Mouse (Mus musculus): ENCODE results near the gene Hpse. TPM values are rescaled to one million over a fixed set of nuclear protein-coding genes. Genes with fewer than 3 reads are reported as not detected.

The Hpse gene
- polyA plus RNA-seq, 1 experiment from 2014 or later, result 1.8 TPM

DNA sequence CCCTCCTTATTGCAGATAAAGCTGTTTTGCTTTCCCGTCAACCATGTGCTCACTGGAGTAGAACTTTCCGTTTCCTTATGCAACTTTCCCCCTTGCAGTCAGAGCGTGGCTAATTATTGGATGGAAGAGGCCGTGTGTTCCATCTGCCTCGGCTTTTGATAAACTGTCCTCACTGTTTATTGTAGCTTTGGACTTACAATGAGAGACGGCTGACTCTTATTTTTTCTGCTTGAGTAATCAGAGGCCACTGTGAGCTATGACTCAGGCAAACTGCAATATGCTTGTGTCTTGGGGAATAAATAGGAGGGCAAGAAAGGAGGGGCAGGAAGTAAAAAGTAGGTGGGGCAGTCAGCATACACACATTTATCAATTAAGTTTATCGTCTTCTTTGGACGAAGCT, 12.8 kb downstream of the Hpse start:
- Histone ChIP-seq H3K4me2 (ENCODE audit: low read depth, low read length) (no peak overlapping the region), H3K4me1 (ENCODE audit: control insufficient read depth, low read depth, low read length) (no peaks in the 10 kb centered on the region), H3K9me3 (replicated peaks; ENCODE audit: control insufficient read depth, low read length) (no peaks in the 10 kb centered on the region), H3K9ac (ENCODE audit: low read depth, low read length) (no peak overlapping the region), H3K4me3 (ENCODE audit: low read depth, low read length) (no peak overlapping the region), H3K36me3 (ENCODE audit: control insufficient read depth, insufficient read depth) (no peaks in the 10 kb centered on the region), H3K27ac (ENCODE audit: low read length) (no peak overlapping the region), H3K27me3 (ENCODE audit: control insufficient read depth, insufficient read depth, low read depth, low read length) (no peaks in the 10 kb centered on the region)
- ATAC-seq (ENCODE audit: low read depth), result no peak
- 62% methylated on average over 8 of the region's 8 CpGs for WGBS (ENCODE audit: insufficient replicate concordance)

DNA sequence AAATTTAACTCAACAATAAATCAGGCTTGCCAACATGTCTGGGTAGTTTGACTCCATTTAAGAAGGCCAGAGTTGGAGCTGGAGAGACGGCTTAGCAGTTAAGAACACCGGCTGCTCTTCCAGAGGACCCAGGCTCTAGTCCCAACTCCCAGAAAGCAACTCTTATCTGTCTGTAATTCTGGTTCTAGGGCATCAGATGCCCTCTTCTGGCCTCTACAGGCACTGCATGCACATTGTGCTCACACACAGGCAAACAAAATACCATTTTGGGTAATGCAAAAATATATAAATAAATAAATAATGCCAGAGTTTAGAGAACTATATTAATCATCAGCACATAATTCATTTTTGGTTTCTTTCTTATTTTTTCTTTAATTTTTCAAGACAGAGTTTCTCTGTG, 15.2 kb downstream of the Hpse start:
- WGBS (ENCODE audit: insufficient replicate concordance), result 80% methylated on average over 2 of the region's 2 CpGs
- Histone ChIP-seq H3K9ac (ENCODE audit: low read depth, low read length) (no peak overlapping the region), H3K4me2 (ENCODE audit: low read depth, low read length) (no peak overlapping the region), H3K36me3 (ENCODE audit: control insufficient read depth, insufficient read depth) (no peaks in the 10 kb centered on the region), H3K4me3 (ENCODE audit: low read depth, low read length) (no peak overlapping the region), H3K27ac (ENCODE audit: low read length) (no peak overlapping the region), H3K4me1 (ENCODE audit: control insufficient read depth, low read depth, low read length) (no peaks in the 10 kb centered on the region), H3K9me3 (replicated peaks; ENCODE audit: control insufficient read depth, low read length) (no peaks in the 10 kb centered on the region), H3K27me3 (ENCODE audit: control insufficient read depth, insufficient read depth, low read depth, low read length) (no peaks in the 10 kb centered on the region)
- ATAC-seq (ENCODE audit: low read depth), result no peak

DNA sequence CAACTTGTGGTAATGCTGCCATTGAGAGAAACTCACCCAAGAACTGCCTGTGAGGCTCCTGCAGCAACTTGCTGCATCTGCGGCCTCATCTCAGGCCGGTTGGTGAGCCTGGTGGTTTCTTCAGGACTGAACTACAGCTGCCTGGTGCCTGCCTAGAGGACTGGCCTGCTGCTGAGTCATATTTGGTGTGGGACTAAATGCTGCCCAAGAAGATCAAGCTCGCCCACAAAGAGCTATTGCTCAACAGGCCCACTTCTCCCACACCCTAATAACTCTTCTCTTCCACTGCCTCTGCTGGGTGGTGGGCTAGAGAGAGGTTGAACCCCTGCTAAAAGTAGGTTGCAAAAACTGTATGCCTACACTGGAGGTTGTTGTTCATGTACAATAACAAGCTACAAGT, 17.2 kb downstream of the Hpse start:
- no peaks in the 10 kb centered on the region for H3K4me1 ChIP-seq (ENCODE audit: control insufficient read depth, low read depth, low read length)
- no peaks in the 10 kb centered on the region for H3K27me3 ChIP-seq (ENCODE audit: control insufficient read depth, insufficient read depth, low read depth, low read length)
- no peak overlapping the region for H3K4me2 ChIP-seq (ENCODE audit: low read depth, low read length)
- no peak overlapping the region for H3K9ac ChIP-seq (ENCODE audit: low read depth, low read length)
- ATAC-seq (ENCODE audit: low read depth), result no peak
- H3K27ac ChIP-seq (ENCODE audit: low read length), result no peak overlapping the region
- no peaks in the 10 kb centered on the region for H3K36me3 ChIP-seq (ENCODE audit: control insufficient read depth, insufficient read depth)
- no peaks in the 10 kb centered on the region for H3K9me3 ChIP-seq (replicated peaks; ENCODE audit: control insufficient read depth, low read length)
- 60% methylated on average over 3 of the region's 3 CpGs for WGBS (ENCODE audit: insufficient replicate concordance)
- no peak overlapping the region for H3K4me3 ChIP-seq (ENCODE audit: low read depth, low read length)

DNA sequence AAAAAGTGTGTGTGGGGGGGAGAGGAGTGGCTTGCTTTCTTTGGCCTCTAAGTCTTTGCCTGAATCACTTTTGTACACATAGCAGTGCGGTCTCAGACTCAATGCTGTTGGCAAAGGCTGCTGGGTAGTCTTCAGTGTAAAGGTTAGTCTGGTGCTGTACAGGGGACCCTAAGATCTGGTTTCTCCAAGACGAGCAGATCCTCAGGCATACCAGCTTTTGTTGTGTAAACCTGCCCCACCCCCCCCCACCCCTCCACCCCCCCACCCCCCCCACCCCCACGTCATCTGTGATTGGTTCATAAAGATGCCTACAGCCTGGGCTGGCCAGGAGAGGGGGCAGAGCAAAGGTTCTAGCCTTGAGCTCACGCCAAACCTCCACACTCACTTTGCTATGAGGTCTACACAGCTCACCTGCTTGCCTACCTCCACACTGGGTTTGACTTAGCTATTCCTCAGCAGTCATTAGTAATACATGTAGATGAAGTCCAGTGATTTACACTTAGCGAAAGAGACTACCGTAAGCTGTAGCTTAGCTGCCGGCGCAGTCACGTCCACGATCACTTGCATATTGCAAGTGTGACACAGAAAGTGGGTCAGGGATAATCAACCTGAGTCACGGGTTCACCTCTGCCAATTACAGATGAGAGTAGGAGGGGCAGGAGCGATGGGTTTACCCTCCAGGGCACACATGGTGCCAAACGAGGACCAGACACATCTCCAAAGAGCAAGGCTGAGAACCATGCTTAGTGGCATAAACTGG, 18.5 kb downstream of the Hpse start:
- no peak overlapping the region for H3K4me2 ChIP-seq (ENCODE audit: low read depth, low read length)
- 71% methylated on average over 13 of the region's 13 CpGs for WGBS (ENCODE audit: insufficient replicate concordance)
- H3K27ac ChIP-seq (ENCODE audit: low read length), result no peak overlapping the region
- H3K4me3 ChIP-seq (ENCODE audit: low read depth, low read length), result no peak overlapping the region
- H3K9me3 ChIP-seq (replicated peaks; ENCODE audit: control insufficient read depth, low read length), result no peaks in the 10 kb centered on the region
- no peak overlapping the region for H3K9ac ChIP-seq (ENCODE audit: low read depth, low read length)
- ATAC-seq (ENCODE audit: low read depth), result no peak
- H3K27me3 ChIP-seq (ENCODE audit: control insufficient read depth, insufficient read depth, low read depth, low read length), result no peaks in the 10 kb centered on the region
- no peaks in the 10 kb centered on the region for H3K36me3 ChIP-seq (ENCODE audit: control insufficient read depth, insufficient read depth)
- H3K4me1 ChIP-seq (ENCODE audit: control insufficient read depth, low read depth, low read length), result no peaks in the 10 kb centered on the region

DNA sequence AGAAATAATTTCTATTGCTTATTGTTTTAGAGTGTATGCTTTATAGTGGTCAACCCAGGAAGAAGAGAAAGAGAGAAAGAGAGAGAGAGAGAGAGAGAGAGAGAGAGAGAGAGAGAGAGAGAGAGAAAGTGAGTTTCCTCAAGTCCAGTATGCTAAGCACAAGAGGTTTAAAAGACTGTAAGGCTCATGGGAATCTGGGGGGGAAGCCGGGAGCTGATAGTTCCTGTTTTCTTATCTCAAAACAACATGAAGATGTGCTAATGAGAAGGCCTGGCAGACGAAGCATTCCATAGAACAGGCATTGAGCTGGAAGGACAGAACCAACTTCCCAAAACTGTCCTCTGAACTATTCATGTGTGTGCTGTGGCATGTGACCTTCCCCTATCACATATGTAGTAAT, 21.6 kb downstream of the Hpse start:
- Histone ChIP-seq H3K27ac (ENCODE audit: low read length) (no peak overlapping the region), H3K36me3 (ENCODE audit: control insufficient read depth, insufficient read depth) (no peaks in the 10 kb centered on the region), H3K4me2 (ENCODE audit: low read depth, low read length) (no peak overlapping the region), H3K9me3 (replicated peaks; ENCODE audit: control insufficient read depth, low read length) (no peaks in the 10 kb centered on the region), H3K4me3 (ENCODE audit: low read depth, low read length) (no peak overlapping the region), H3K4me1 (ENCODE audit: control insufficient read depth, low read depth, low read length) (no peaks in the 10 kb centered on the region), H3K9ac (ENCODE audit: low read depth, low read length) (no peak overlapping the region), H3K27me3 (ENCODE audit: control insufficient read depth, insufficient read depth, low read depth, low read length) (no peaks in the 10 kb centered on the region)
- WGBS (ENCODE audit: insufficient replicate concordance), result 16% methylated on average over 2 of the region's 2 CpGs
- no peak for ATAC-seq (ENCODE audit: low read depth)

DNA sequence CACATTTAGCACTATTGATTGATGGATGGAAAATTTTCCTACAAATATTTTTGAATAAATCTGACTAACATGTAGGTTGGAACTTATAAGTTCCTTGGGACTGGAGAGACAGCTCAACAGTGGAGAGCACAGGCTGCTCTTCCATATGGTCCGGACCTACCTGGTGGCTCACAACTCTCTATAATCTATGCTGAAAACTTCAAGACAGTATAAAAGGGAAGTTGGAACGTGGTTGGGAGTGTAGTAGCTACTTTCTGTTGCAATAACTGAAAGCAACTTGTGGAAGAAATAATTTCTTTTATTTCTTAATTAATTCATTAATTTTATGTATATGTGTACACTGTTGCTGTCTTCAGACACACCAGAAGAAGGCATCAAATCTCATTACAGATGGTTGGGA, 22.1 kb downstream of the Hpse start:
- H3K9ac ChIP-seq (ENCODE audit: low read depth, low read length), result no peak overlapping the region
- H3K9me3 ChIP-seq (replicated peaks; ENCODE audit: control insufficient read depth, low read length), result no peaks in the 10 kb centered on the region
- H3K4me1 ChIP-seq (ENCODE audit: control insufficient read depth, low read depth, low read length), result no peaks in the 10 kb centered on the region
- H3K4me2 ChIP-seq (ENCODE audit: low read depth, low read length), result no peak overlapping the region
- WGBS (ENCODE audit: insufficient replicate concordance), result 39% methylated on average over 2 of the region's 2 CpGs
- no peaks in the 10 kb centered on the region for H3K27me3 ChIP-seq (ENCODE audit: control insufficient read depth, insufficient read depth, low read depth, low read length)
- no peak for ATAC-seq (ENCODE audit: low read depth)
- H3K27ac ChIP-seq (ENCODE audit: low read length), result no peak overlapping the region
- no peaks in the 10 kb centered on the region for H3K36me3 ChIP-seq (ENCODE audit: control insufficient read depth, insufficient read depth)
- H3K4me3 ChIP-seq (ENCODE audit: low read depth, low read length), result no peak overlapping the region

DNA sequence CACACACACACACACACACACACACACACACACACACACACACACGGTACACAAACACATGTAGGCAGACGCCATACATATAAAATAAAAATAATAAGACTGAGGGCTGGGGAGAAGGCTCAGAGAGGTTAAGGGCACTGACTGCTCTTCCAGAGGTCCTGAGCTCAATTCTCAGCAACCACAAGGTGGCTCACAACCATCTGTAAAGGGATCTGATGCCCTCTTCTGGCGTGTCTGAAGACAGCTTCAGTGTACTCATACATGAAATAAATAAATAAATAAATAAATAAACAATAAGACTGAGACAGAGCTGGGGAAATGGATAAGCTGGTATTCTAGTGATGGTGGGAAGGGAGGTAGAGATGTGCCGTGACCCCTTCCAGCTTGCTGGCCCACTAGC, 33.9 kb downstream of the Hpse start:
- Histone ChIP-seq H3K9ac (ENCODE audit: low read depth, low read length) (no peak overlapping the region), H3K36me3 (ENCODE audit: control insufficient read depth, insufficient read depth) (no peaks in the 10 kb centered on the region), H3K4me2 (ENCODE audit: low read depth, low read length) (no peak overlapping the region), H3K27ac (ENCODE audit: low read length) (no peak overlapping the region), H3K4me1 (ENCODE audit: control insufficient read depth, low read depth, low read length) (no peaks in the 10 kb centered on the region), H3K27me3 (ENCODE audit: control insufficient read depth, insufficient read depth, low read depth, low read length) (no peaks in the 10 kb centered on the region), H3K4me3 (ENCODE audit: low read depth, low read length) (no peak overlapping the region), H3K9me3 (replicated peaks; ENCODE audit: control insufficient read depth, low read length) (no peaks in the 10 kb centered on the region)
- no peak for ATAC-seq (ENCODE audit: low read depth)
- 63% methylated on average over 4 of the region's 4 CpGs for WGBS (ENCODE audit: insufficient replicate concordance)

DNA sequence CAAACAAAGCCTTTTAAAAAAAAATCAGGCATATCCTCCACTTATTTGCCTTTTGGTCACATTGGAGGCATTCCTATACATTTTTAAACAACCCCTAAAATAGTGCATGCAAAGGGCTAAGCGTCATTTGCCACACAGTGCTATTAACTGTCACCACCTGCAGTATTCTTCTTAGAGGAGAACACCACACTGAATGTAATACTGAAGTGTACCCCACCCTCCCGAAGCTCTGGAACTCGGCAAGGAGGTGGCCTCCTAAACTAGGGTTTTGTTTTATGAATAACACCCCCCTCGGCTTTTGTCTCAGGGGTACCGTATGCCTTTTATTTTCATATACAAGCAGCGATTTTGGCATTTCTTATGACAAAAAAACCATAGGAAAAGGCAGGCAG, 39.0 kb downstream of the Hpse start:
- ATAC-seq (ENCODE audit: low read depth), result no peak
- no peak overlapping the region for H3K4me2 ChIP-seq (ENCODE audit: low read depth, low read length)

DNA sequence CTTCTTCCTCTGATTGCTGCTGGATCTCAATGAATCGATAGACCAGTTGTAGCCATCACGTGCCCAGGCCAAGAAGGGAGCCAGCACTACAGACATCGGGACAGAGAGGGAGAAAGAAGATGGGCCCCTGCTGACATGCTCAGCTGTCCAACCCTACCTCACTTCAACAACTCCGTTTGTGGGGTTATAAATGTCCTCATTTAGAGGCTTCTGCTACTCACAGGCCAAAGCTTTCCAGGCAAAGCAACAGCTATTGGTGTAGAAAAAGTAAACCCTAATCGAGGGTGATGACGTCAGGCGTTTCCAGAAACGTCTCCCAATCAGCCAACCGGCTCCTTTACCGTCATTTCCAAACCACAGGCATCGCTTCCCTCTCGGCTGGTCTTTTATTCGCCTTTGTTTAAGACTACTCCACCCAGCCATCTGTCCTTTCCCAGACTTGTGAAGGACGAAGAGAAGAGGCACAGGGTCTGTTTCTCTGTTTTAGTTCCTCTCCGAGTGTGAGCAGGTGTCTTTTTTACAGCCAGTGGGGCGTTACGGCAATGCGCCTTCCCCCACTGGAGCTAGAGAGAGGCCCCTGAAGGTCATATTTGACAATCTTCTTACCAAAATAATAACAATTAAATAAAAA, 39.5 kb downstream of the Hpse start:
- 66% methylated on average over 18 of the region's 18 CpGs for WGBS (ENCODE audit: insufficient replicate concordance)
- H3K27ac ChIP-seq (ENCODE audit: low read length), result no peak overlapping the region

More for the DNA sequence above, 39.0 kb downstream of the Hpse start:
- no peaks in the 10 kb centered on the region for H3K27me3 ChIP-seq (ENCODE audit: control insufficient read depth, insufficient read depth, low read depth, low read length)
- no peak overlapping the region for H3K27ac ChIP-seq (ENCODE audit: low read length)
- no peaks in the 10 kb centered on the region for H3K4me1 ChIP-seq (ENCODE audit: control insufficient read depth, low read depth, low read length)
- WGBS (ENCODE audit: insufficient replicate concordance), result 61% methylated on average over 6 of the region's 6 CpGs
- no peaks in the 10 kb centered on the region for H3K9me3 ChIP-seq (replicated peaks; ENCODE audit: control insufficient read depth, low read length)
- H3K36me3 ChIP-seq (ENCODE audit: control insufficient read depth, insufficient read depth), result no peaks in the 10 kb centered on the region
- no peak overlapping the region for H3K4me3 ChIP-seq (ENCODE audit: low read depth, low read length)
- H3K9ac ChIP-seq (ENCODE audit: low read depth, low read length), result no peak overlapping the region

More for the DNA sequence above, 39.5 kb downstream of the Hpse start:
- ATAC-seq (ENCODE audit: low read depth), result no peak
- Histone ChIP-seq H3K36me3 (ENCODE audit: control insufficient read depth, insufficient read depth) (no peaks in the 10 kb centered on the region), H3K4me3 (ENCODE audit: low read depth, low read length) (no peak overlapping the region), H3K9me3 (replicated peaks; ENCODE audit: control insufficient read depth, low read length) (no peaks in the 10 kb centered on the region), H3K4me2 (ENCODE audit: low read depth, low read length) (no peak overlapping the region), H3K4me1 (ENCODE audit: control insufficient read depth, low read depth, low read length) (peaks cover 2% of the 10 kb centered on the region; the same call in 1 of the 2 replicates), H3K27me3 (ENCODE audit: control insufficient read depth, insufficient read depth, low read depth, low read length) (no peaks in the 10 kb centered on the region), H3K9ac (ENCODE audit: low read depth, low read length) (no peak overlapping the region)

Measured in liver, embryonic 16.5 days (tissue).